Mouse (Mus musculus): Measurements from ENCODE around the gene Cbwd1.

DNA sequence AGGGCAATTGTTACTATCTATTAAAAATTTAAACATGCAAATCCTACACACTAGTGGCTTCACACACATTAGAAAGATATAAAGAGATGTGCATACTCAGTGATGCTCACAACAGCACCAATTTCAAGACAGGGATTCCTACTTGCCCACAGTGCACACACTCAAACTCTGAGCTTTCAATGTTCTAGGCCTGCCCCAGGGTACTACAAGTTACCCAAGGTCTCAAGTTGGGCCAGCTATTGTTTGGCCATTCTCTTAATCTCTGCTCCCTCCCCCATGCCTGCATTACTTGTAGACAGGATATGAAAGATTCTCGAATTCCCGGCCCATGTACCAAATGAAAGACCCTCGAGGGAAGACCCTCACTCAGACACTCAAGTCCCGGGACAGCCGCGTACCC, 53.8 kb downstream of the Cbwd1 start:
- no peak for TF ChIP-seq CTCF (IDR thresholded peaks at IDR 0.05; ENCODE audit: low read depth)
- TF ChIP-seq EP300 (IDR thresholded peaks at IDR 0.05; ENCODE audit: low read depth) = no peak
